Mouse (Mus musculus) T-helper 17 cell (primary cell): ENCODE measurements at regions not wholly inside any gene's neighbourhood (a gene's known extent, or its start where the extent isn't known, plus 50 kb on each side); places are given as distances from the start of the nearest gene placed in this dataset.

Experiments used
- in situ Hi-C, 2 experiments: fragments of 300-600 bp; cut with MboI, MseI; formaldehyde crosslinking; loops; 1 replicate in 1 of 2; 2 replicates in 1 of 2; pipeline ENCODE4 v1.15.1; 2025; ENCODE audit warnings: high pct_unique_total_duplicates in 2 of 2

DNA sequence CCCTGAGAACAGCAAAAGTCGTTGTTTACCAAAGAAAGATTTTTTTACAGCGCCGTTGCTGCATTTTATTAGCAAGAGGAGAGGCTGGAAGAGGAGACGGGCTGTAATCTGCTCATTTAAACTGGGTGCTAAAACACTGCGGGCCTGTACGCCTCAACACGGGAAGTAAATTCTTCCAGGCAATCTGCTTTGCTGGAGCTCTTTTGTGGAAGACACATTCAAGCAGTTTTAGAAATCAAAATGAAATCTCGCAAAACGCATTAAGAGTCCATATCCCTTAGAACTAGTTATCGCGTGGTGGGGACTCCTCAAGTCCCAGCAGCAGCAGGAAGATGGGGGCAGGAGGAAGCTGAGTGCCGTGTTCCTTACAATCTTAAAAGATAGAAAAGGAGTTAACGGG is 65.9 kb upstream of the Syt13 start:
- in situ Hi-C loops = no loop called here

GRCm38 (mm10) chr2:92851336-92851735 is 63.6 kb upstream of the Syt13 start:
- in situ Hi-C loops = loop anchor here in 1 of 2 experiments (25.0 kb wide), 1 partner anchor 714 kb away; no protein-coding TSS in a partner anchor

DNA sequence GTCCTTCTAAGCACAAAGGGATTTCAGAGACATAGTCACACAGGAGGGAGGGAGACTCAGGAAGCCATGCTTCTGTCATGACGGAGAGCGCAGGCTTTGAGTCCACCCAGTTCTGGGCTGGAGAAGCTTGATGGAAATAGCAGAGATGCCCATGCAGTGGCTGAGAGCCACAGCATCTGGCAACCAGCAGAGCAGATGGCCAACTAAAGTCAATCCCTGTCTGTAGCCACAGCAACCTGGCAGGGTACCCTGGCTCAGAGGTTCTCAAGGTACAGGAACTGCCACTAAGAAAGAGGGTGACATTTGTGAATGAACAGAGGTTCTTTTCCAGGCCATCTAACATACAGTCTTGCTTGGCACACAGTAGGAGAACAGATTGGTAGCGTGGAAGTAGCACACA is 61.7 kb upstream of the Syt13 start:
- in situ Hi-C loops = loop anchor here in 1 of 2 experiments (25.0 kb wide), 1 partner anchor 716 kb away; no protein-coding TSS in a partner anchor

- in situ Hi-C loops = loop anchor here in 1 of 2 experiments (25.0 kb wide), 1 partner anchor 717 kb away; no protein-coding TSS in a partner anchor
These were observed 60.6 kb upstream of the Syt13 start for GRCm38 (mm10) chr2:92854331-92854730.

DNA sequence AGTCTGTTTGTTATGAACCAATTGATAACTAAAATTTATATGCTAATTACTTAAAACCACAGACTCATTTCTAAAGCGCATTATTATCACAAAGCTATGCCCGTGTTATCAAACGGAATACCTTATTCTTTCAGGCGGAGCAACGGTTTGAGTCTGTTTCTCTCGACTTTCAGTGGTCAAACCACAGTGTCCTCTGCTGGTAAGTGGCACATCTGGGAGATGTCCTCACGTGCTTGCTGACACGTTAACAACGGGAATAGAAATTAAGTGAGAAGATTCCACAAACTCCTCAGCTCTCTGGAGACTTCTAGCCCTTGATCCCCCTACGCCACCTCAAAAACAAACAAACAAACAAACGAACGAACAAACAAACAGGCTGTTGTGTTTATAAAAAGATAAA is 58.9 kb upstream of the Syt13 start:
- in situ Hi-C loops = loop anchor here in 1 of 2 experiments (25.0 kb wide), 1 partner anchor 719 kb away; no protein-coding TSS in a partner anchor

DNA sequence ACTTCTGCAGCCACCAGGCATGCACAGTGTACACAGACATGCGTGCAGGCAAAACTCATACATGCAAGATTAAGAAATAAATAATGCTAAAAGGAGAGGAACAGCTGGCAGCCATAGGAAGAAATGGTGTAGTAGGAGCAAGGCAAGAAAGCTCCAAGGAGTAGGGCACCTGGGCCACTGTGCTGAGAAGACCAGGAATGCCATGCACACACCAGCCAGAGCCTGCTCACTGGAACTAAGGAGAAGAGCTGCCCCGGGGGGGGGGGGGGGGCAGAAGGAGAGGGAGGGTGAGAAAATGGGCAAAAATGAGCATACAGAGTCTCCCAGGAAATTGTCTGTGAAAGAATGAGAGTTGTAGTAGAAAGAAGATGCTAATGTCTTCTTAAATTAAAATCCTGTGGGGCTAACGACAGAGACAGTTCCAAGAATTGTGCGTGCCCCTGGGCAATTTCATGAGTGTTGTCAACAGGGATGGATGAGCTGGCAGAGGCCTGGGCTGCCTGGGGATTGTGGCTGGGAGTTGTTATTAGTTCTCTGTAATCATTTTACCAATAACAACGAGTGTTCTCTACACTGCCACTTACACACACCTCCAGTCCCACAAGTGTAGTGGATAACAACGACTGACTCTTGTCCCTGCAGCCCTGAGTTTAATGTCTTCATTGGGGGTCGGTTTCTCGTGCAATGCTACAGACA is 54.2 kb upstream of the Syt13 start:
- in situ Hi-C loops = loop anchor here in 1 of 2 experiments (25.0 kb wide), 1 partner anchor 723 kb away; no protein-coding TSS in a partner anchor
